Mouse (Mus musculus) T-helper 2 cell (primary cell): ENCODE measurements at regions not wholly inside any gene's neighbourhood (a gene's known extent, or its start where the extent isn't known, plus 50 kb on each side); places are given as distances from the start of the nearest gene placed in this dataset.

Experiments
- in situ Hi-C: fragments of 300-600 bp; cut with MboI, MseI; formaldehyde crosslinking; loops from one replicate; pipeline ENCODE4 v1.15.1; 2025; ENCODE audit warnings: high pct_unique_total_duplicates

GRCm38 (mm10) chr4:17160500-17160899 is 2444.8 kb upstream of the Gm12353 start:
- in situ Hi-C loops = no loop called here

- in situ Hi-C loops = no loop called here
These were observed 2441.7 kb upstream of the Gm12353 start for GRCm38 (mm10) chr4:17163581-17163980.

- in situ Hi-C loops = no loop called here
These were observed 2396.5 kb upstream of the Gm12353 start for GRCm38 (mm10) chr4:17208746-17209145.

GRCm38 (mm10) chr4:17239853-17240252 is 2365.4 kb upstream of the Gm12353 start:
- in situ Hi-C loops = loop anchor here (25.0 kb wide), 1 partner anchor 1722 kb away; no protein-coding TSS in a partner anchor

- in situ Hi-C loops = loop anchor here (25.0 kb wide), 1 partner anchor 1722 kb away; no protein-coding TSS in a partner anchor
These were observed 2364.9 kb upstream of the Gm12353 start for GRCm38 (mm10) chr4:17240314-17240713.

- in situ Hi-C loops = no loop called here
These were observed 2346.1 kb upstream of the Gm12353 start for GRCm38 (mm10) chr4:17259143-17259542.

- in situ Hi-C loops = no loop called here
These were observed 2343.5 kb upstream of the Gm12353 start for GRCm38 (mm10) chr4:17261704-17262103.

GRCm38 (mm10) chr4:17299131-17299530 is 2306.1 kb upstream of the Gm12353 start:
- in situ Hi-C loops = no loop called here

GRCm38 (mm10) chr4:17319061-17319460 is 2286.2 kb upstream of the Gm12353 start:
- in situ Hi-C loops = no loop called here

GRCm38 (mm10) chr4:17348026-17348425 is 2257.2 kb upstream of the Gm12353 start:
- in situ Hi-C loops = no loop called here

GRCm38 (mm10) chr4:17360796-17361195 is 2244.5 kb upstream of the Gm12353 start:
- in situ Hi-C loops = no loop called here
